7 mouse cellular contexts compared by ENCODE assay signal in the genomic region with DNA sequence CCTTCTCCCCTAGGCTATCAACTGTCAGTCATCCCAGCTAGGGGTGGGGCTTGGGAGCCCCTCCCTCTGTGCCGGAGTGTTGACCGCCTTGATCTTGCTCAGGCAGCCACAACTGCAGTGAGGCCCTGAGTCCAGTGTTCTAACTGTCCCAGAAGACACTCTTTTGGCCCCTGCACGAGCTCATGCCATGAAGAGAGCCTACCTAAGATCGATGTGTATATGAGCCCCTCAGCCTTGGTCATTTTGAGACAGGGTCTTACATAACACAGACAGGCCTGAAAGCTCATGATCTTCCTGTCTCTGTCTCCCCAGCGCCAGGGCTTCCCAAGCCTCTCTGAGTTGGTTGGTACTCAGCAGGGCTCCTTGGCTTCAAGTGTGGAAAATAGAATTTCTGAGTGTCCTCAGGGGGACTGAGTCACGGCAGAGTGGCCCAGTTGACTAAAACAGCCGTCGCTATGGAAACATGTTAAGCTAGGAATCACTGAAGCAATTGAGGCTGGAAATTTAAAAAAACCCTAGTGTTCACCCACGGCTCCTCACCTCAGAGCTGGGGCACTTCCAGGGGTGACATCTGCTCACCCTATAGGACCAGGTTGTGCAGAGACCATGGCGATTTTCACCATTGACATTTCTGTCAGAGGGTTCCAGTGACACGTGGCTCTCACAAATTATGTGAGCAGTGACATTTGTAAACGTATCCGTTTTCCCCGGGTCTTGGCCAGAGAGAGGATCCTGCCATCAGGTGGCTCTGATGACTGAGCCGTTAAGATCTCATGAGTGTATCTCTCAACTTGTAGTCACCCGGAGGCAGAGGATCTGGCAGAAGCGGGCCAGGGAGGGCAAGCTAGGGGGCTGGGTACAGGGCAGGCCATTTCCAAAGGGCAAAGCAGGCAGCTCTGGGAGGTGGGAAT. TPM values are rescaled to one million over a fixed set of nuclear protein-coding genes. Genes with fewer than 3 reads are reported as not detected.
DNase-seq lines count a peak whose midpoint lies in the region; ATAC-seq lines count a peak whose summit lies in the region.

No protein-coding gene starts in this region.

- 0 out of 2 replicates have a peak, but pooled peaks cover 5% of the 10 kb centered on the region for H3K4me1 ChIP-seq in lung, embryonic 16.5 days (replicated peaks; ENCODE audit: control insufficient read depth, insufficient read depth, low read length)

- H3K9ac ChIP-seq in lung, embryonic 16.5 days (ENCODE audit: low read length), result no peak overlapping the region

- no peak overlapping the region for H3K4me2 ChIP-seq in lung, embryonic 16.5 days (ENCODE audit: low read depth, low read length)

- peaks cover 17% of the 10 kb centered on the region; the same call in 1 of the 2 replicates for H3K36me3 ChIP-seq in lung, embryonic 16.5 days (ENCODE audit: control insufficient read depth, insufficient read depth, low read length)

- no peak overlapping the region for H3K4me3 ChIP-seq in lung, embryonic 16.5 days (ENCODE audit: low read length)

- ATAC-seq in lung, embryonic 16.5 days (ENCODE audit: low read depth), result peak; percentile 56; the same call in 1 of the 2 replicates

- peak overlapping the region; percentile 67; the same call in 1 of the 2 replicates for H3K27ac ChIP-seq in lung, embryonic 16.5 days (ENCODE audit: low read length)

- peak; percentile 70 for DNase-seq in right cerebral cortex, adult 18-20 months
- DNase-seq in right cerebral cortex, postnatal 14 days, result no peak
- DNase-seq in cerebellum, adult 9-11 months, result peak; percentile 88
- DNase-seq in heart, adult 9 months (ENCODE audit: low spot score in 2 of 2), result peak; percentile 77 to 83
- DNase-seq in yolk sac, embryonic 10.5 days (ENCODE audit: low spot score), result no peak
- no peak for DNase-seq in urinary bladder, postnatal 10 days (ENCODE audit: low spot score)

- H3K9me3 ChIP-seq in lung, embryonic 16.5 days (ENCODE audit: control insufficient read depth, low read length), result no peaks in the 10 kb centered on the region

- 44% methylated on average over 17 of the region's 17 CpGs for WGBS in lung, embryonic 16.5 days

- H3K27me3 ChIP-seq in lung, embryonic 16.5 days (ENCODE audit: control insufficient read depth, insufficient read depth, low read depth, low read length), result no peaks in the 10 kb centered on the region; the same call in 1 of the 2 replicates

RNA-seq across cellular contexts. Expression of gene Eif4g3, which starts 50.7 kb away (rescaled TPM):
- polyA plus RNA-seq in lung, embryonic 16.5 days (2015; fragmentation: Nextera tagmentation; extraction: Ambion mirVana), result 23.8 and 24.8 TPM in 2 replicates

Comparison
In these comparisons a context has a peak if more than half of its experiments do, and no peak if none do; other contexts are left out.
1. DNase-seq: peak in right cerebral cortex, adult 18-20 months (single experiment), cerebellum, adult 9-11 months (single experiment) and heart, adult 9 months (2 of 2); none in right cerebral cortex, postnatal 14 days (single experiment), yolk sac, embryonic 10.5 days (single experiment) and urinary bladder, postnatal 10 days (single experiment).